Mouse (Mus musculus): ENCODE results near the gene Neto2.

The Neto2 gene

GRCm38 (mm10) chr8:85603203-85603895, 97.4 kb downstream of the Neto2 start:
- DNase-seq (ENCODE audit: low spot score in 2 of 2) = peak; percentile 11 to 42

GRCm38 (mm10) chr8:85602737-85603136, 98.0 kb downstream of the Neto2 start:
- no peak for DNase-seq (ENCODE audit: low spot score in 2 of 2)

- no peak for DNase-seq (ENCODE audit: low spot score in 2 of 2)
Measured at GRCm38 (mm10) chr8:85601741-85602140, 99.0 kb downstream of the Neto2 start.

GRCm38 (mm10) chr8:85597413-85598191, 103.1 kb downstream of the Neto2 start:
- DNase-seq (ENCODE audit: low spot score in 2 of 2) = no peak

DNA sequence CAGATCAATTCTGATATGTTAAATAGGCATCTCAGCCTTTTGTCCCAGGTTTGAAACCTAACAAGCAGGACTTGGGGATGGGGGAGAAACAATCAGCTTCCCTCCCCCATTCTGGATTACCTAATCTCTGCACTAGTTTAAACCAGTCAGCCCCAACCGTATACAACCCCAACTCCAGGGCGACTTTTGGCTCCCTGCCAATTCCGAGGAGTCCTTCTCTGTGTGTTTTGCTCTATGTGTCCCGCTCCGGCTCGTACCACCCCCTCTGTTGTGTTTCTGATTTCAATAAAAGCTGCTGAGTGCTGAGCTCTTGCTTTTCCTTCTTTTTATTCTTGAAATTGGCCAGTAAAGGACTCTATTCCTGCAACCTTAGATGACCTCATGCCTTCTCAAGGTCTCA, 105.3 kb downstream of the Neto2 start:
- no peak for DNase-seq (ENCODE audit: low spot score in 2 of 2)

GRCm38 (mm10) chr8:85594983-85595382, 105.7 kb downstream of the Neto2 start:
- DNase-seq (ENCODE audit: low spot score in 2 of 2) = no peak

- DNase-seq (ENCODE audit: low spot score in 2 of 2) = no peak
Measured at GRCm38 (mm10) chr8:85593324-85593723, 107.4 kb downstream of the Neto2 start.

- no peak for DNase-seq (ENCODE audit: low spot score in 2 of 2)
Measured at GRCm38 (mm10) chr8:85591532-85591931, 109.2 kb downstream of the Neto2 start.

DNA sequence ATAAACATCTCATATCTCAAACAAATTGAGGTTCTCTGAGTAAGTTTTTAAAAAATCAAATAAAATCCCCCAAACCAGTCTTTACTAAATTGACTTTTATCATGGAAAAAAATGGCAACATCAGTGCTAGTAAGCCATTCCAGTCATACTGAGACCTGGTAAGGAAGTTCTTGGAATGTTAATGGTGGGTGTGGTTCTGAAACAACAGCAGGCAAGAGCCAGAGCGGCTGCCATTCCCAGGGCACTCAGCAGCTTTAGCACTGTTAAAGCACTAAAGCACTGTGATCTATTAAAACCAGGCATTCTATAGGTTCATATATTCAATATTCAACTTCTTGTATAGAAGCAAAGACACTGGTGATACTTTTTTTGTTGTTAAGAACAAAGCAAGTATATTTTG, 110.5 kb downstream of the Neto2 start:
- no peak for DNase-seq (ENCODE audit: low spot score in 2 of 2)

- DNase-seq (ENCODE audit: low spot score in 2 of 2) = no peak
Measured at GRCm38 (mm10) chr8:85588596-85588995, 112.1 kb downstream of the Neto2 start.

All from urinary bladder, adult 18-20 months (tissue).